Mouse (Mus musculus) adrenal gland, adult 18-20 months (tissue): ENCODE results near the gene Ret. TPM values are rescaled to one million over a fixed set of nuclear protein-coding genes. Genes with fewer than 3 reads are reported as not detected.

Experiments
- DNase-seq, 2 experiments: peaks; one replicate each; pipeline ENCODE4 v3.0.0; 2021 to 2022; ENCODE audit warnings: low spot score in 2 of 2
- total RNA-seq, 2 experiments: library from RNA; stranded (reverse); gene quantifications; 1 replicate in 1 of 2; 2 replicates in 1 of 2; pipeline ENCODE4 v1.2.3; 2021

Ret gene
- total RNA-seq, 2 experiments from 2014 or later: 1.9 to 4.3 TPM

GRCm38 (mm10) chr6:118127198-118127597 is 70.3 kb downstream of the Ret start:
- DNase-seq: no peak

- no peak for DNase-seq
Measured at GRCm38 (mm10) chr6:118126577-118126976, 70.9 kb downstream of the Ret start.

DNA sequence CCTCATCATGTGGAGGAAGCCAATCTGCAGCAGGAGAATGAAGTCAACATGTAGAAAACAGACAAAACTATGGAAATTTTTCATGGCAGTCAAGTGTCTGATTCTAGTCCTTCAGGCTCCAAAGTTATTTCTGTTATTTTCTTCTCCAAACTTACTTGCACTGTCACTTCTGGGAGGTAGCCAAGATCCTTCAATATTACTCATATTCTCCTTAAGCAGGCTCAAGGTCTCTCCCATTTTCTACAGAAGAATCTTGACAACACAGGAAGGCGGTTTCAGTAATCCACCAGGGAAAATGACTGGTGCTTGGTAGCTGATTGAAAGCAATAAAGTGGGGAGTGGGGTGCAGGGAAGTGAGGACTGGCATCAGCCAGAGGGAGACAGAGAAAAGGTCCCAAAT is 74.8 kb downstream of the Ret start:
- no peak for DNase-seq

- DNase-seq: no peak
Measured at GRCm38 (mm10) chr6:118111810-118112209, 85.7 kb downstream of the Ret start.

Other genes with a start within 250 kb of the Ret start
- gene Rasgef1a, start 186.3 kb downstream of the Ret start, total RNA-seq: under 1 TPM; 0.29 to 0.30 TPM
- 10 to 100 TPM; 15.9 to 17.4 TPM for gene Csgalnact2, start 58.6 kb downstream of the Ret start, total RNA-seq
- gene Bms1, start 221.8 kb upstream of the Ret start, total RNA-seq: 10 to 100 TPM; 23.9 to 32.7 TPM